Mouse (Mus musculus): Measurements from ENCODE around the gene Ifnlr1. TPM values are rescaled to one million over a fixed set of nuclear protein-coding genes. Genes with fewer than 3 reads are reported as not detected.

Ifnlr1 gene
- total RNA-seq, 4 experiments from 2014 or later = 0.16 to 0.52 (median 0.17) TPM

- no peak for DNase-seq (ENCODE audit: low spot score in 2 of 2)
Measured at GRCm38 (mm10) chr4:135743520-135743919, 57.4 kb downstream of the Ifnlr1 start.

GRCm38 (mm10) chr4:135744726-135745448 lies 58.8 kb downstream of the Ifnlr1 start:
- DNase-seq (ENCODE audit: low spot score in 2 of 2) = no peak

GRCm38 (mm10) chr4:135745613-135746012 lies 59.5 kb downstream of the Ifnlr1 start:
- no peak for DNase-seq (ENCODE audit: low spot score in 2 of 2)

GRCm38 (mm10) chr4:135750896-135751295 lies 64.8 kb downstream of the Ifnlr1 start:
- DNase-seq (ENCODE audit: low spot score in 2 of 2) = no peak

- no peak for DNase-seq (ENCODE audit: low spot score in 2 of 2)
Measured at GRCm38 (mm10) chr4:135752106-135752778, 66.2 kb downstream of the Ifnlr1 start.

- DNase-seq (ENCODE audit: low spot score in 2 of 2) = no peak
Measured at GRCm38 (mm10) chr4:135752779-135753164, 66.7 kb downstream of the Ifnlr1 start.

Other genes starting within 250 kb of the Ifnlr1 start
- 1 to 10 TPM in 3 of 4 experiments, under 1 TPM in 1; 0.89 to 2.2 (median 1.5) TPM for gene Stpg1, start 191.5 kb upstream of the Ifnlr1 start, total RNA-seq (2022)
- 10 to 100 TPM; 83.3 to 97.8 (median 90.0) TPM for gene Nipal3, start 191.2 kb upstream of the Ifnlr1 start, total RNA-seq (2022)
- 1 to 10 TPM in 3 of 4 experiments, under 1 TPM in 1; 0.52 to 1.3 (median 1.2) TPM for gene Grhl3, start 112.7 kb upstream of the Ifnlr1 start, total RNA-seq (2022)
- gene Il22ra1, start 41.9 kb downstream of the Ifnlr1 start, total RNA-seq (2022) = under 1 TPM in 1 of 4 experiments, not detected in 3; 0.21 TPM
- under 1 TPM; 0.59 to 0.76 (median 0.69) TPM for gene Myom3, start 73.4 kb downstream of the Ifnlr1 start, total RNA-seq (2022)
- 10 to 100 TPM; 67.9 to 91.9 (median 79.9) TPM for gene Srsf10, start 169.5 kb downstream of the Ifnlr1 start, total RNA-seq (2022)
- 10 to 100 TPM; 47.2 to 86.0 (median 47.7) TPM for gene Pnrc2, start 187.6 kb downstream of the Ifnlr1 start, total RNA-seq (2022)
- gene Cnr2, start 209.1 kb downstream of the Ifnlr1 start, total RNA-seq (2022) = under 1 TPM in 3 of 4 experiments, not detected in 1; 0.08 to 0.98 (median 0.92) TPM
- 10 to 100 TPM; 51.2 to 73.5 (median 59.2) TPM for gene Fuca1, start 234.4 kb downstream of the Ifnlr1 start, total RNA-seq (2022)